Mouse (Mus musculus): ENCODE measurements around the gene Ninj1. TPM values are rescaled to one million over a fixed set of nuclear protein-coding genes. Genes with fewer than 3 reads are reported as not detected.

The Ninj1 gene
- polyA plus RNA-seq, 2 experiments: 61.5 to 67.4 TPM

GRCm38 (mm10) chr13:49202556-49202955, 15.3 kb downstream of the Ninj1 start:
- H3K9me3 ChIP-seq (ENCODE audit: control insufficient read depth, low read length): no peaks in the 10 kb centered on the region
- WGBS: 86% methylated on average over 7 of the region's 7 CpGs
- no peak overlapping the region for H3K27ac ChIP-seq (replicated peaks; ENCODE audit: low read depth, low read length)
- no peak for TF ChIP-seq POLR2A (IDR thresholded peaks at IDR 0.05; ENCODE audit: borderline replicate concordance, extremely low read depth, insufficient read depth, insufficient read length)
- no peak overlapping the region for H3K9ac ChIP-seq (ENCODE audit: low read depth, low read length, severe bottlenecking)
- ATAC-seq (ENCODE audit: low FRiP score, low read depth): no peak
- H3K4me1 ChIP-seq (ENCODE audit: control insufficient read depth, insufficient read depth, low read length): no peaks in the 10 kb centered on the region
- no peak overlapping the region for H3K4me3 ChIP-seq (replicated peaks; ENCODE audit: low read length)
- H3K4me2 ChIP-seq (replicated peaks; ENCODE audit: low read depth, low read length, severe bottlenecking): no peak overlapping the region
- no peak for DNase-seq (ENCODE audit: low spot score)
- peaks cover 36% of the 10 kb centered on the region for H3K36me3 ChIP-seq (ENCODE audit: control insufficient read depth, insufficient read depth, low read length)
- H3K27me3 ChIP-seq (ENCODE audit: control insufficient read depth, insufficient read depth, low read length): no peaks in the 10 kb centered on the region

GRCm38 (mm10) chr13:49205381-49205998, 18.2 kb downstream of the Ninj1 start:
- TF ChIP-seq POLR2A (IDR thresholded peaks at IDR 0.05; ENCODE audit: borderline replicate concordance, extremely low read depth, insufficient read depth, insufficient read length): no peak
- ATAC-seq (ENCODE audit: low FRiP score, low read depth) (peak; percentile 25; the same call in 1 of the 2 replicates), DNase-seq (ENCODE audit: low spot score) (peak; percentile 69)
- Histone ChIP-seq H3K4me1 (ENCODE audit: control insufficient read depth, insufficient read depth, low read length) (peaks cover 3% of the 10 kb centered on the region; the same call in 1 of the 2 replicates), H3K27ac (replicated peaks; ENCODE audit: low read depth, low read length) (no peak overlapping the region), H3K9me3 (ENCODE audit: control insufficient read depth, low read length) (no peaks in the 10 kb centered on the region), H3K4me3 (replicated peaks; ENCODE audit: low read length) (no peak overlapping the region), H3K27me3 (ENCODE audit: control insufficient read depth, insufficient read depth, low read length) (no peaks in the 10 kb centered on the region), H3K36me3 (ENCODE audit: control insufficient read depth, insufficient read depth, low read length) (peaks cover 39% of the 10 kb centered on the region), H3K4me2 (replicated peaks; ENCODE audit: low read depth, low read length, severe bottlenecking) (no peak overlapping the region), H3K9ac (ENCODE audit: low read depth, low read length, severe bottlenecking) (no peak overlapping the region)
- 49% methylated on average over 13 of the region's 13 CpGs for WGBS

DNA sequence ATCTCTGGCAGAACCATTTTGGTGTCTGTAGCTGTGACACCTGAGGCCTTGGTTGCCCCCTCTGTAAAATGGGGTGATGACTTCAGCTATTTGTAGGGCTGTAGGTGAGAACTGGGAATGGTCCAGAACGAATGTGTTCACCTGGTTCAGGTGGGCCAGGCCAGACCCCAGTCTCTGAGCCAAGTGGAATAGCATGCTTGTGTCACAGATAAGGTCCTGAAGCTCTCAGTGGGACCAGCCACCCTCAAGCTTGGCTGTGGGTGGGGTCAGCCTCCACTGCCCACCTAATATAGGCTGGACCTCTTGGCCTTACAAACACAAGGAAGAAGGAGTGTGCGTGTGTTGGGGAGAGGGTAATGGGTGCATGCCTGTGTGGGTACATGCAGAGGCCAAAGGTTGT, 19.1 kb downstream of the Ninj1 start:
- Histone ChIP-seq H3K9ac (ENCODE audit: low read depth, low read length, severe bottlenecking) (no peak overlapping the region), H3K27me3 (ENCODE audit: control insufficient read depth, insufficient read depth, low read length) (no peaks in the 10 kb centered on the region), H3K27ac (replicated peaks; ENCODE audit: low read depth, low read length) (no peak overlapping the region), H3K4me3 (replicated peaks; ENCODE audit: low read length) (no peak overlapping the region), H3K36me3 (ENCODE audit: control insufficient read depth, insufficient read depth, low read length) (peaks cover 39% of the 10 kb centered on the region), H3K4me2 (replicated peaks; ENCODE audit: low read depth, low read length, severe bottlenecking) (no peak overlapping the region), H3K4me1 (ENCODE audit: control insufficient read depth, insufficient read depth, low read length) (peaks cover 3% of the 10 kb centered on the region; the same call in 1 of the 2 replicates), H3K9me3 (ENCODE audit: control insufficient read depth, low read length) (no peaks in the 10 kb centered on the region)
- ATAC-seq (ENCODE audit: low FRiP score, low read depth) (no peak), DNase-seq (ENCODE audit: low spot score) (no peak)
- 97% methylated on average over 2 of the region's 2 CpGs for WGBS
- no peak for TF ChIP-seq POLR2A (IDR thresholded peaks at IDR 0.05; ENCODE audit: borderline replicate concordance, extremely low read depth, insufficient read depth, insufficient read length)

- Histone ChIP-seq H3K9me3 (ENCODE audit: control insufficient read depth, low read length) (no peaks in the 10 kb centered on the region), H3K4me1 (ENCODE audit: control insufficient read depth, insufficient read depth, low read length) (peaks cover 10% of the 10 kb centered on the region), H3K27ac (replicated peaks; ENCODE audit: low read depth, low read length) (no peak overlapping the region), H3K9ac (ENCODE audit: low read depth, low read length, severe bottlenecking) (no peak overlapping the region), H3K4me3 (replicated peaks; ENCODE audit: low read length) (no peak overlapping the region), H3K27me3 (ENCODE audit: control insufficient read depth, insufficient read depth, low read length) (no peaks in the 10 kb centered on the region), H3K36me3 (ENCODE audit: control insufficient read depth, insufficient read depth, low read length) (peaks cover 17% of the 10 kb centered on the region), H3K4me2 (replicated peaks; ENCODE audit: low read depth, low read length, severe bottlenecking) (no peak overlapping the region)
- TF ChIP-seq POLR2A (IDR thresholded peaks at IDR 0.05; ENCODE audit: borderline replicate concordance, extremely low read depth, insufficient read depth, insufficient read length): no peak
- DNase-seq (ENCODE audit: low spot score) (no peak), ATAC-seq (ENCODE audit: low FRiP score, low read depth) (no peak)
- 68% methylated on average over 7 of the region's 7 CpGs for WGBS
Measured at GRCm38 (mm10) chr13:49209306-49209705, 22.0 kb downstream of the Ninj1 start.

DNA sequence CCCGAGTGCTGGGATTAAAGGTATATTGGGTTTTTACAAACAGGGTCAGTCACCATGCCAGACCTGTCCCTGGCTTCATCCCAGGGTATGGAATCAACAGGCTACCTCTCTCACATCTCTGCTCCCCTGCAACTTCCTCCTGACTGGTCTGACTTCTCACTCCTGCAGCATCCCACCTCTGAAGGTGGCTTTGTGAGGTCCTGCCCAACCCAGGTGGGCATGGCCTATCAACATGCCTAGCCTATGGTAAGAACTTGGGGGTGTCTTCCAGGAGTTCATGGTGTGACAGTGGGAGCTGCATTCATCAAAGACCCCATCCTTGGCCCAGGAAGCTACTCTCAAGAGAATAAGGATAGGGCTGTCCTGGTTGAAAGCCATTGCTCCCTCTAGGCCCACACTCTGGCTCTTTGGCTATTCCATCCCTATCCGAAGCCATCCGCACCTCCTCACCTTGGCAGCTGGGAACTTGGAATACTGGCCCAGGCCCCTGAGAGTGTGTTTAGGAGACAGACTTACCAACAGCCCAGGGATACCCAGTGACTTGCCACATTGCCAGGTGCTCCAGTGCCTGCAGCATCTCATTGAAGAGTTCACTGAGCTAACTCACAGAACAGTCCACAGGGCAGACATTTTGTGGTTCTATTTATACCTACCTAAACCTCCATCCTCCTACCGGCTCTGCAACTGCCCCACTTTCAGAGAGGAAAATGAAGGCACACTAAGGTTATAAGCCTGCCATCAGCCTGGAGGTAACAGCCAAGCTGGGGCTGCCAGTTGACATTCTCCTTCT, 25.6 kb downstream of the Ninj1 start:
- no peaks in the 10 kb centered on the region for H3K27me3 ChIP-seq (ENCODE audit: control insufficient read depth, insufficient read depth, low read length)
- no peak overlapping the region for H3K4me3 ChIP-seq (replicated peaks; ENCODE audit: low read length)
- DNase-seq (ENCODE audit: low spot score): no peak
- no peak overlapping the region for H3K4me2 ChIP-seq (replicated peaks; ENCODE audit: low read depth, low read length, severe bottlenecking)
- 0 out of 2 replicates have a peak, but pooled peaks cover 2% of the 10 kb centered on the region for H3K36me3 ChIP-seq (ENCODE audit: control insufficient read depth, insufficient read depth, low read length)
- 83% methylated on average over 4 of the region's 4 CpGs for WGBS
- no peak for ATAC-seq (ENCODE audit: low FRiP score, low read depth)
- no peaks in the 10 kb centered on the region for H3K9me3 ChIP-seq (ENCODE audit: control insufficient read depth, low read length)
- no peak overlapping the region for H3K27ac ChIP-seq (replicated peaks; ENCODE audit: low read depth, low read length)
- peaks cover 26% of the 10 kb centered on the region for H3K4me1 ChIP-seq (ENCODE audit: control insufficient read depth, insufficient read depth, low read length)
- no peak overlapping the region for H3K9ac ChIP-seq (ENCODE audit: low read depth, low read length, severe bottlenecking)
- TF ChIP-seq POLR2A (IDR thresholded peaks at IDR 0.05; ENCODE audit: borderline replicate concordance, extremely low read depth, insufficient read depth, insufficient read length): no peak
